Mouse (Mus musculus) left cerebral cortex, adult 2 months (tissue): ENCODE results near the gene Crk. TPM values are rescaled to one million over a fixed set of nuclear protein-coding genes. Genes with fewer than 3 reads are reported as not detected.

Experiments
- DNase-seq, 2 experiments: peaks; one replicate each; pipeline ENCODE4 v3.0.0; 2021 to 2022; ENCODE audit warnings: low spot score in 2 of 2, mixed read lengths in 1 of 2; ENCODE audit errors: extremely low spot score in 1 of 2
- H3K27ac ChIP-seq: fragments of 200-600 bp; 2 replicates; pipeline ENCODE4 v1.8.1; 2022
- H3K4me3 ChIP-seq: fragments of 200-600 bp; 2 replicates; pipeline ENCODE4 v1.8.1; 2022
- CTCF ChIP-seq: fragments of 200-600 bp; IDR thresholded peaks from 2 replicates; pipeline ENCODE4 v1.8.1; 2022; ENCODE audit warnings: antibody characterized with exemption, mild to moderate bottlenecking, moderate library complexity
- intact Hi-C: fragments of 180-260 bp; cut with DNase I; formaldehyde crosslinking; loops from one replicate; pipeline ENCODE4 v1.15.1; 2025
- long read RNA-seq, 2 experiments: library from polyadenylated mRNA; stranded (forward); transcript quantifications; one replicate each; pipeline ENCODE4 v2.0.0; 2021; ENCODE audit warnings: borderline mapping rate in 2 of 2
- total RNA-seq, 2 experiments: library from RNA; stranded (reverse); gene quantifications; 2 replicates each; pipeline ENCODE4 v1.2.3; 2021

The Crk gene
- 100 to 1,000 TPM; 126 to 133 TPM for total RNA-seq
- long read RNA-seq, experiment 1, full-length matches to known transcripts: 99 of 110 reads
- long read RNA-seq, experiment 1, partial matches to known transcripts: 9 of 110 reads
- long read RNA-seq, experiment 1, other reads (novel, unspliced or antisense): 2 of 110 reads
- long read RNA-seq, experiment 2, full-length matches to known transcripts: 92 of 106 reads
- long read RNA-seq, experiment 2, partial matches to known transcripts: 7 of 106 reads
- long read RNA-seq, experiment 2, other reads (novel, unspliced or antisense): 7 of 106 reads

GRCm38 (mm10) chr11:75678747-75679438 is at the start of gene Crk:
TSS of gene Crk (plus strand) at chr11:75679259.
- Histone ChIP-seq H3K27ac (peak within 1 kb of the TSS; percentile 94), H3K4me3 (peak within 1 kb of the TSS; percentile 99)
- TF ChIP-seq CTCF: no peak
- intact Hi-C loops: loop anchor here (2.0 kb wide), 3 partner anchors 24 to 54 kb away; partner anchors contain the start of genes Inpp5k and Ywhae
- DNase-seq: peak; percentile 97 to 98

GRCm38 (mm10) chr11:75630098-75630497 is 49.0 kb upstream of the Crk start:
- Histone ChIP-seq H3K4me3 (peak overlapping the region; percentile 91), H3K27ac (peak overlapping the region; percentile 93)
- TF ChIP-seq CTCF: no peak
- no peak for DNase-seq
- intact Hi-C loops: loop anchor here (2.0 kb wide), 1 partner anchor 49 kb away; the partner anchor contains the start of gene Crk

GRCm38 (mm10) chr11:75630645-75631229 is 48.3 kb upstream of the Crk start, which contains the start of gene Inpp5k:
TSS of gene Inpp5k (plus strand) at chr11:75630988.
- TF ChIP-seq CTCF: no peak
- H3K27ac ChIP-seq: peak within 1 kb of the TSS; percentile 93
- peak within 1 kb of the TSS; percentile 91 for H3K4me3 ChIP-seq
- intact Hi-C loops: loop anchor here (2.0 kb wide), 1 partner anchor 48 kb away; the partner anchor contains the start of gene Crk
- peak; percentile 97 for DNase-seq

- intact Hi-C loops: loop anchor here (2.0 kb wide), 1 partner anchor 47 kb away; the partner anchor contains the start of gene Crk
- DNase-seq: no peak
- peak; percentile 62 for TF ChIP-seq CTCF
- H3K27ac ChIP-seq: peak overlapping the region; percentile 62; the same call in 1 of the 2 replicates
- H3K4me3 ChIP-seq: peak overlapping the region; percentile 91
These were observed 47.4 kb upstream of the Crk start for GRCm38 (mm10) chr11:75631561-75632225.

GRCm38 (mm10) chr11:75632921-75633320 is 46.1 kb upstream of the Crk start:
- no peak for DNase-seq
- no peak overlapping the region for H3K4me3 ChIP-seq
- no peak overlapping the region for H3K27ac ChIP-seq
- intact Hi-C loops: no loop called here
- TF ChIP-seq CTCF: no peak

GRCm38 (mm10) chr11:75634801-75635200 is 44.3 kb upstream of the Crk start:
- no peak for TF ChIP-seq CTCF
- H3K27ac ChIP-seq: no peak overlapping the region
- intact Hi-C loops: no loop called here
- DNase-seq: no peak
- no peak overlapping the region for H3K4me3 ChIP-seq

GRCm38 (mm10) chr11:75635315-75635714 is 43.7 kb upstream of the Crk start:
- intact Hi-C loops: no loop called here
- DNase-seq: no peak
- no peak for TF ChIP-seq CTCF
- no peak overlapping the region for H3K4me3 ChIP-seq
- H3K27ac ChIP-seq: no peak overlapping the region

- no peak for DNase-seq
- TF ChIP-seq CTCF: no peak
- intact Hi-C loops: no loop called here
- H3K4me3 ChIP-seq: no peak overlapping the region
- no peak overlapping the region for H3K27ac ChIP-seq
These were observed 35.7 kb upstream of the Crk start for GRCm38 (mm10) chr11:75643323-75643722.

GRCm38 (mm10) chr11:75644684-75645083 is 34.4 kb upstream of the Crk start:
- intact Hi-C loops: no loop called here
- H3K27ac ChIP-seq: no peak overlapping the region
- H3K4me3 ChIP-seq: no peak overlapping the region
- TF ChIP-seq CTCF: no peak
- no peak for DNase-seq

- DNase-seq: peak in 1 of 2 experiments; percentile 30
- no peak for TF ChIP-seq CTCF
- Histone ChIP-seq H3K27ac (peak overlapping the region; percentile 70), H3K4me3 (no peak overlapping the region)
- intact Hi-C loops: no loop called here
These were observed 31.3 kb upstream of the Crk start for GRCm38 (mm10) chr11:75647681-75648211.

- Histone ChIP-seq H3K27ac (no peak overlapping the region; the same call in 1 of the 2 replicates), H3K4me3 (no peak overlapping the region)
- DNase-seq: no peak
- intact Hi-C loops: no loop called here
- TF ChIP-seq CTCF: no peak
These were observed 29.9 kb upstream of the Crk start for GRCm38 (mm10) chr11:75649155-75649561.
